Mouse (Mus musculus) megakaryocyte, embryonic 14.5 days (primary cell): ENCODE results near the gene Dcaf7.

Experiments
- FLI1 ChIP-seq: IDR thresholded peaks from 2 replicates; pipeline ENCODE4 v1.6.1; 2012; ENCODE audit warnings: low read length, inconsistent platforms, mixed read lengths
- GATA1 ChIP-seq: IDR thresholded peaks from 3 replicates; pipeline ENCODE4 v1.6.1; 2012; ENCODE audit warnings: mixed read lengths, low read length, inconsistent platforms, borderline replicate concordance

DNA sequence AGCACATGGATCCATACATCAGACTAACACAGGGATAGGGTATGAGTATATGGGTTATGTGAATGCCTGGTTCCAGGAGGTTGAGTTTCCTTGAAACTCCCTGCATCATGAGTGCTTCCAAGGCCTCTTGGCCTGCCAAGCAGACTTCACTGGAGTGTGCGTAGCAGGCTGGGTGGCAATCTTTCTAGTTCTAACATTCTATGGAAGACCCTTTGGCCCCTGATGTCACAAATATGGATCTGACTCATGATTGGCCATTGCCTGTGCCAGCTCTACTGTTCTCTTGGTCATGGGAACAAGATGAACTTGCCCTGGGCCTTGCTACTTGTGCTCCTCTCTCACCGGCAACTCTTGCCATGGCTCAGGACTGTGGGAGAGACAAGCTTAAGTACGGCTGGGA lies 42.3 kb upstream of the Dcaf7 start, which contains the start of gene Ace3:
- TF ChIP-seq GATA1 (no peak), FLI1 (no peak)
